Comparison of ENCODE assay signal across 12 mouse cellular contexts in the genomic region with DNA sequence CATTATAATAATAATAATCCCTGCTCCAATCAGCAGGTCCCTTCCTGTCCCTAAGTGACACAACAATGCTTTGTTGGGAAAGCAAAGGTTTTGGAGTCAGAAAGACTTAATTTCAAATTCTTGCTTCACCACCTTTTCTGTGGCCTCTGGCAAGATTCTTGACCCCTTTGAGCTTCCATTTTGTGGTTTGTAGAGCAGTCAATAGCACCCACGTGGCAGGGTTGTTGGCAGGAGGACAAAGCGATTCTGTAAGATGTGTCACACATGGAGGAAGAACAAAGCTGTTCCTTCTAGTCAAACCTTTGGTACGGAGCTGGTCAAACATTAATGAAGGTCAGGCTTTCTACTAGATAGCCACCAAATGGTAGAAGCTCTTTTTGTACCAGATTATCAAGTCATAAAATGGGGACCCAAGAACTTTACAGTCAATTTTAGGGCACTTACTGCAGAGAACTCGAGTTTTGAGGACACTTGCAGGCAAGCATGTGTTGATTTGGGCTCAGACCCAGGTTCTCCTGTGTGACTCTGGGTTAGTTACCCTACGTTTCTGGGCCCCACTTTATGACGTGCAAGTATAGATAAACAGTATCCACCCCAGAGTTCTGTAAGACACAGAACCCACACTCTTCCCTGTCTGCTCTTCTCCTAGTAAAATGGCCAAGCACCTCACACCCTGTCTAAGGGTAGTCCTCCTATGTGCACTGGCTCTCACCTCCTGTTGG. TPM values are rescaled to one million over a fixed set of nuclear protein-coding genes. Genes with fewer than 3 reads are reported as not detected.
DNase-seq lines count a peak whose midpoint lies in the region; ATAC-seq and TF ChIP-seq lines count a peak whose summit lies in the region.
"Had no signal": no experiment of that assay in that cellular context is flagged by ENCODE, and none has a peak within 500 bp of the region (broad histone marks: within the 10 kb centered on the region; RNA-seq: fewer than 3 reads in every experiment).

No protein-coding gene starts in this region.

- H3K27me3 ChIP-seq in CH12.LX (replicated peaks), result no peaks in the 10 kb centered on the region
- H3K27me3 ChIP-seq in intestine, postnatal 0 days (replicated peaks; ENCODE audit: control insufficient read depth, insufficient read depth, low read length), result no peaks in the 10 kb centered on the region
- H3K27me3 ChIP-seq: lung, embryonic 15.5 days had no signal

- peaks cover 10 to 29% of the 10 kb centered on the region in 2 experiments; a peak in 3 of 4 replicates for H3K4me1 ChIP-seq in CH12.LX (ENCODE audit: control insufficient read depth in 1 of 2, insufficient read depth in 2 of 2)
- 0 out of 2 replicates have a peak, but pooled peaks cover 4% of the 10 kb centered on the region for H3K4me1 ChIP-seq in intestine, postnatal 0 days (replicated peaks; ENCODE audit: control insufficient read depth, insufficient read depth, low read length)
- H3K4me1 ChIP-seq: lung, embryonic 15.5 days had no signal

- peak; percentile 95 for ATAC-seq in intestine, postnatal 0 days
- ATAC-seq: forebrain, embryonic 16.5 days; hindbrain, postnatal 0 days had no signal

- no peak overlapping the region for H3K9ac ChIP-seq in CH12.LX (ENCODE audit: insufficient read depth, low read depth)
- no peak overlapping the region for H3K9ac ChIP-seq in intestine, postnatal 0 days (ENCODE audit: low read depth, low read length)
- H3K9ac ChIP-seq: lung, embryonic 15.5 days had no signal

- no peaks in the 10 kb centered on the region for H3K36me3 ChIP-seq in CH12.LX (replicated peaks in 1 of 2; ENCODE audit: control insufficient read depth in 1 of 2, insufficient read depth in 1 of 2, low read length in 1 of 2)
- no peaks in the 10 kb centered on the region for H3K36me3 ChIP-seq in intestine, postnatal 0 days (ENCODE audit: control insufficient read depth, insufficient read depth)
- H3K36me3 ChIP-seq: lung, embryonic 15.5 days had no signal

- intact Hi-C loops in heart, postnatal 14 days (cut with DNase I), result no loop called here

- 38% methylated on average over 6 of the region's 6 CpGs for WGBS in intestine, postnatal 0 days

- no peak overlapping the region for H3K4me3 ChIP-seq in CH12.LX (replicated peaks in 1 of 3; ENCODE audit: low read depth in 2 of 3, low read length in 2 of 3, poor library complexity in 1 of 3)
- no peak overlapping the region for H3K4me3 ChIP-seq in intestine, postnatal 0 days (ENCODE audit: low read depth, low read length)
- H3K4me3 ChIP-seq: lung, embryonic 15.5 days had no signal

- peak; percentile 58 for DNase-seq in adrenal gland, postnatal 14 days
- DNase-seq in adrenal gland, adult 18-20 months (ENCODE audit: low spot score in 2 of 2), result no peak
- no peak for DNase-seq in CH12.LX (ENCODE audit: extremely low read depth)
- DNase-seq in lung, postnatal 25 days (ENCODE audit: low spot score), result peak; percentile 78
- no peak for DNase-seq in layer of hippocampus, adult 11-12 months (ENCODE audit: low spot score)
- DNase-seq in heart, postnatal 14 days, result no peak
- DNase-seq in cerebellum, postnatal 14 days, result no peak
- DNase-seq: thymus, postnatal 14 days had no signal

- H3K9me3 ChIP-seq in CH12.LX (replicated peaks; ENCODE audit: low read length), result no peaks in the 10 kb centered on the region
- H3K9me3 ChIP-seq in intestine, postnatal 0 days (ENCODE audit: control insufficient read depth), result no peaks in the 10 kb centered on the region
- H3K9me3 ChIP-seq: lung, embryonic 15.5 days had no signal

- H3K79me2 ChIP-seq in CH12.LX (replicated peaks; ENCODE audit: control insufficient read depth, extremely low read depth, insufficient read depth, poor library complexity, severe bottlenecking), result no peaks in the 10 kb centered on the region

- in situ Hi-C loops in CH12.LX (cut with MboI; ENCODE audit: low pct_ligation_motif_present, low pct_unique_long_range_greater_than_20kb, low sequenced_read_pairs), result no loop called here

- TF ChIP-seq EP300 in CH12.LX (IDR thresholded peaks at IDR 0.05; ENCODE audit: low read length), result no peak

- no peak for TF ChIP-seq CTCF in CH12.LX (conservative IDR thresholded peaks at IDR 0.05 in 1 of 2, IDR thresholded peaks at IDR 0.05 in 1 of 2; ENCODE audit: low read depth in 2 of 2, low read length in 2 of 2)
- no peak for TF ChIP-seq CTCF in intestine, postnatal 0 days (IDR thresholded peaks at IDR 0.05; ENCODE audit: low read depth)

- TF ChIP-seq RAD21 in CH12.LX (IDR thresholded peaks at IDR 0.05; ENCODE audit: low read depth, low read length), result no peak

- no peak overlapping the region for H3K27ac ChIP-seq in CH12.LX (ENCODE audit: insufficient read depth, low read depth)
- peak overlapping the region; percentile 67 for H3K27ac ChIP-seq in intestine, postnatal 0 days (ENCODE audit: low read depth, low read length)
- H3K27ac ChIP-seq: hindbrain, postnatal 0 days; lung, embryonic 15.5 days had no signal

- no peak for TF ChIP-seq POLR2A in CH12.LX (IDR thresholded peaks at IDR 0.05; ENCODE audit: low read depth, low read length)

- dilution Hi-C loops in CH12.LX (cut with MboI; ENCODE audit: extremely low pct_ligation_motif_present, extremely low pct_unique_long_range_greater_than_20kb, low sequenced_read_pairs), result no loop called here

- H3K4me2 ChIP-seq in CH12.LX (ENCODE audit: insufficient read depth, low read depth, poor library complexity, severe bottlenecking), result no peak overlapping the region
- H3K4me2 ChIP-seq in intestine, postnatal 0 days (replicated peaks; ENCODE audit: low read depth), result 0 out of 2 replicates have a peak overlapping the region, but pooled peaks have one; percentile 4
- H3K4me2 ChIP-seq: lung, embryonic 15.5 days had no signal

TF ChIP-seq in CH12.LX, 34 proteins besides CTCF, POLR2A, EP300 and RAD21:
- TF ChIP-seq ZMIZ1 (IDR thresholded peaks at IDR 0.05; ENCODE audit: low read depth, low read length), result peak; percentile 46; the same call in 1 of the 2 replicates
- TF ChIP-seq HCFC1 (IDR thresholded peaks at IDR 0.05; ENCODE audit: low read depth, low read length), result no peak
- no peak for TF ChIP-seq ETS1 (conservative IDR thresholded peaks at IDR 0.05; ENCODE audit: low read depth, low read length)
- no peak for TF ChIP-seq MAX (IDR thresholded peaks at IDR 0.05; ENCODE audit: low read length)
- TF ChIP-seq GABPA (IDR thresholded peaks at IDR 0.05; ENCODE audit: insufficient replicate concordance, low read depth, low read length), result no peak
- TF ChIP-seq ZC3H11A (IDR thresholded peaks at IDR 0.05; ENCODE audit: low read depth, low read length), result no peak

RNA-seq across cellular contexts. Expression of a gene that starts 24.6 kb away (rescaled TPM):
- 166 and 194 TPM in 2 replicates for total RNA-seq in adrenal gland, postnatal 14 days (2021)
- total RNA-seq in adrenal gland, adult 18-20 months (2021), result 100 to 1,000 TPM; 159 to 177 TPM
- 352 and 369 TPM in 2 replicates for total RNA-seq in CH12.LX (2012; rRNA removed)
- 429 and 518 TPM in 2 replicates for total RNA-seq in CH12.LX (2014; rRNA removed)
- 213 and 259 TPM in 2 replicates for polyA plus RNA-seq in CH12.LX (2012; ENCODE audit: insufficient read length, low read depth)
- polyA plus RNA-seq in intestine, postnatal 0 days (2015; fragmentation: Nextera tagmentation; extraction: Ambion mirVana), result 733 and 887 TPM in 2 replicates
- total RNA-seq in heart, postnatal 14 days (2021), result 100 to 1,000 TPM; 129 to 145 TPM

RNA-seq across cellular contexts. Expression of a gene that starts 59.2 kb away (rescaled TPM):
- 217 and 219 TPM in 2 replicates for total RNA-seq in adrenal gland, postnatal 14 days (2021)
- total RNA-seq in adrenal gland, adult 18-20 months (2021), result 100 to 1,000 TPM; 207 to 349 TPM
- total RNA-seq in CH12.LX (2012; rRNA removed) (33.4 and 47.2 TPM in 2 replicates), CH12.LX (2014; rRNA removed) (68.9 and 75.2 TPM in 2 replicates)
- polyA plus RNA-seq in CH12.LX (2012; ENCODE audit: insufficient read length, low read depth), result 448 and 468 TPM in 2 replicates
- polyA plus RNA-seq in intestine, postnatal 0 days (2015; fragmentation: Nextera tagmentation; extraction: Ambion mirVana), result 965 and 1,093 TPM in 2 replicates
- 100 to 1,000 TPM; 111 to 124 TPM for total RNA-seq in heart, postnatal 14 days (2021)

Comparison
In these comparisons a context has a peak if more than half of its experiments do, and no peak if none do; other contexts are left out.
1. DNase-seq: peak in adrenal gland, postnatal 14 days (single experiment) and lung, postnatal 25 days (single experiment); none in adrenal gland, adult 18-20 months (0 of 2), CH12.LX (single experiment), layer of hippocampus, adult 11-12 months (single experiment), heart, postnatal 14 days (0 of 2) and cerebellum, postnatal 14 days (0 of 2).